Comparison of ENCODE assay signal across 10 mouse cellular contexts in the genomic region with DNA sequence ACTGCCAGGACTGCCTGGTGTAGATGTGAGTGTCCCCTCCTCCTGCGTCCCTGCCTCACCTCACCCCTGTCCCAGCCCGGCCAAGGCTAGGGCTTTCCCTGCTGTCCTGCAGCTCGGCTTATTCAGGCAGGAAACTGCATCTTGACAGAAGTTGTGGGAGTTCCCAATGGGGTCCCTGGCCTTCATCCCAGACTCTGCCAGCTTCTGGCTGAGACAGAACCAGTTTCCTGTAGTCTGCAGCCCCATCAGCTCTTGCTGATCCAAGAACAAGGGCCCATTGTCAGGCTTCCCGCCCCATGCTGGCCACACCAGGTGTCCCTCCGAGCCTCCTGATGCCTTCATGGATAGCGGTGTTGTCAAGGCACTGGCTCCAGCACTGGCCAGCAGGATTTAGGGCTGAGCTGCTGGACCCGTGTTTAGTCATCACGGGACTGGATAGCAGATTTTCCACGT. TPM values are rescaled to one million over a fixed set of nuclear protein-coding genes. Genes with fewer than 3 reads are reported as not detected.
DNase-seq lines count a peak whose midpoint lies in the region; ATAC-seq and TF ChIP-seq lines count a peak whose summit lies in the region.
"Had no signal": no experiment of that assay in that cellular context is flagged by ENCODE, and none has a peak within 500 bp of the region (broad histone marks: within the 10 kb centered on the region; RNA-seq: fewer than 3 reads in every experiment).

No protein-coding gene starts in this region.

- 8% methylated on average over 9 of the region's 9 CpGs for WGBS in embryonic facial prominence, embryonic 11.5 days
- WGBS in limb, embryonic 11.5 days: 33% methylated on average over 9 of the region's 9 CpGs

- no peak for TF ChIP-seq CTCF in brain, embryonic 14.5 days (IDR thresholded peaks at IDR 0.05; ENCODE audit: borderline replicate concordance, extremely low read depth, insufficient read depth, insufficient read length)

- no peak overlapping the region for H3K9ac ChIP-seq in embryonic facial prominence, embryonic 11.5 days (replicated peaks; ENCODE audit: low read length)
- no peak overlapping the region for H3K9ac ChIP-seq in limb, embryonic 11.5 days (ENCODE audit: low read length)

- peak; percentile 33 for DNase-seq in kidney, postnatal 14 days
- no peak for DNase-seq in kidney, adult 8-10 months
- peak; percentile 89 for DNase-seq in brain, embryonic 14.5 days (ENCODE audit: low read depth)
- DNase-seq in embryonic facial prominence, embryonic 11.5 days (ENCODE audit: low spot score): peak; percentile 30
- no peak for DNase-seq in limb, embryonic 11.5 days (ENCODE audit: low spot score)
- no peak for DNase-seq in spleen, postnatal 14 days (ENCODE audit: low spot score in 2 of 2)
- no peak for DNase-seq in adrenal gland, postnatal 14 days
- DNase-seq in ovary, adult 18-20 months (ENCODE audit: low spot score): no peak

- TF ChIP-seq POLR2A in brain, embryonic 14.5 days (IDR thresholded peaks at IDR 0.05; ENCODE audit: borderline replicate concordance, extremely low read depth, insufficient read depth, insufficient read length, poor library complexity, severe bottlenecking): no peak

- no peak for ATAC-seq in embryonic facial prominence, embryonic 11.5 days (replicated peaks; ENCODE audit: insufficient number of reproducible peaks, low FRiP score, low TSS enrichment, low read depth)
- ATAC-seq in limb, embryonic 11.5 days (ENCODE audit: insufficient number of reproducible peaks, low FRiP score, low TSS enrichment, low read depth): no peak

- H3K4me3 ChIP-seq in embryonic facial prominence, embryonic 11.5 days (ENCODE audit: low read depth, low read length): no peak overlapping the region
- H3K4me3 ChIP-seq in limb, embryonic 11.5 days (ENCODE audit: low read depth, low read length): 0 out of 2 replicates have a peak overlapping the region, but pooled peaks have one; percentile 3

- peaks cover 4% of the 10 kb centered on the region; the same call in 1 of the 2 replicates for H3K4me1 ChIP-seq in embryonic facial prominence, embryonic 11.5 days (ENCODE audit: control insufficient read depth, insufficient read depth, low read length)
- peaks cover 15% of the 10 kb centered on the region for H3K4me1 ChIP-seq in limb, embryonic 11.5 days (ENCODE audit: control insufficient read depth, insufficient read depth, low read length)

- H3K36me3 ChIP-seq in embryonic facial prominence, embryonic 11.5 days (replicated peaks; ENCODE audit: control insufficient read depth, insufficient read depth, low read depth, low read length): no peaks in the 10 kb centered on the region
- H3K36me3 ChIP-seq in limb, embryonic 11.5 days (ENCODE audit: control insufficient read depth, insufficient read depth, low read length): no peaks in the 10 kb centered on the region; the same call in none of the 2 replicates

- no peak overlapping the region for H3K27ac ChIP-seq in embryonic facial prominence, embryonic 11.5 days (replicated peaks; ENCODE audit: low read depth, low read length)
- 0 out of 2 replicates have a peak overlapping the region, but pooled peaks have one; percentile 8 for H3K27ac ChIP-seq in limb, embryonic 11.5 days (replicated peaks; ENCODE audit: low read depth, low read length)
- H3K27ac ChIP-seq: kidney, postnatal 0 days had no signal

- no peaks in the 10 kb centered on the region for H3K9me3 ChIP-seq in embryonic facial prominence, embryonic 11.5 days (replicated peaks; ENCODE audit: control insufficient read depth, low read length)
- H3K9me3 ChIP-seq in limb, embryonic 11.5 days (ENCODE audit: control insufficient read depth, low read length): no peaks in the 10 kb centered on the region

- no peak overlapping the region for H3K4me2 ChIP-seq in embryonic facial prominence, embryonic 11.5 days (ENCODE audit: low read depth, low read length)
- H3K4me2 ChIP-seq in limb, embryonic 11.5 days (ENCODE audit: low read depth, severe bottlenecking): peak overlapping the region; percentile 58

- no peaks in the 10 kb centered on the region for H3K27me3 ChIP-seq in embryonic facial prominence, embryonic 11.5 days (ENCODE audit: control insufficient read depth, insufficient read depth, low read length)
- peaks cover 10% of the 10 kb centered on the region; the same call in 1 of the 2 replicates for H3K27me3 ChIP-seq in limb, embryonic 11.5 days (ENCODE audit: control insufficient read depth, insufficient read depth, low read length)

RNA-seq across cellular contexts. Expression of a gene that starts 3.0 kb away (rescaled TPM):
- polyA plus RNA-seq in brain, embryonic 14.5 days (2012; rRNA removed): 31.5 and 37.5 TPM in 2 replicates
- polyA plus RNA-seq in embryonic facial prominence, embryonic 11.5 days (2014; fragmentation: Nextera tagmentation; extraction: Ambion mirVana): 11.5 and 15.6 TPM in 2 replicates
- 45.8 and 48.9 TPM in 2 replicates for polyA plus RNA-seq in limb, embryonic 11.5 days (2014; fragmentation: Nextera tagmentation; extraction: Ambion mirVana)
- 0.44 and 1.1 TPM in 2 replicates for total RNA-seq in adrenal gland, postnatal 14 days (2021)

RNA-seq across cellular contexts. Expression of a gene that starts 11.6 kb away (rescaled TPM):
- 75.6 and 105 TPM in 2 replicates for polyA plus RNA-seq in brain, embryonic 14.5 days (2012; rRNA removed)
- 98.2 and 107 TPM in 2 replicates for polyA plus RNA-seq in embryonic facial prominence, embryonic 11.5 days (2014; fragmentation: Nextera tagmentation; extraction: Ambion mirVana)
- 100 and 109 TPM in 2 replicates for polyA plus RNA-seq in limb, embryonic 11.5 days (2014; fragmentation: Nextera tagmentation; extraction: Ambion mirVana)
- total RNA-seq in adrenal gland, postnatal 14 days (2021): 46.0 and 50.1 TPM in 2 replicates

RNA-seq across cellular contexts. Expression of a gene that starts 19.5 kb away (rescaled TPM):
- polyA plus RNA-seq in brain, embryonic 14.5 days (2012; rRNA removed): 54.3 and 69.8 TPM in 2 replicates
- polyA plus RNA-seq in embryonic facial prominence, embryonic 11.5 days (2014; fragmentation: Nextera tagmentation; extraction: Ambion mirVana): 35.6 and 41.9 TPM in 2 replicates
- 35.6 and 36.7 TPM in 2 replicates for polyA plus RNA-seq in limb, embryonic 11.5 days (2014; fragmentation: Nextera tagmentation; extraction: Ambion mirVana)
- 19.5 and 21.7 TPM in 2 replicates for total RNA-seq in adrenal gland, postnatal 14 days (2021)

RNA-seq across cellular contexts. Expression of a gene that starts 41.9 kb away (rescaled TPM):
- 1.2 and 1.9 TPM in 2 replicates for polyA plus RNA-seq in brain, embryonic 14.5 days (2012; rRNA removed)
- polyA plus RNA-seq in embryonic facial prominence, embryonic 11.5 days (2014; fragmentation: Nextera tagmentation; extraction: Ambion mirVana): 0.25 and 0.59 TPM in 2 replicates
- 0.17 and 0.28 TPM in 2 replicates for polyA plus RNA-seq in limb, embryonic 11.5 days (2014; fragmentation: Nextera tagmentation; extraction: Ambion mirVana)
- 0.15 TPM in 1 of 2 replicates, not detected in the other for total RNA-seq in adrenal gland, postnatal 14 days (2021)
- total RNA-seq: MEL had no signal

Comparison
In these comparisons a context has a peak if more than half of its experiments do, and no peak if none do; other contexts are left out.
1. DNase-seq: peak in kidney, postnatal 14 days (single experiment), brain, embryonic 14.5 days (single experiment) and embryonic facial prominence, embryonic 11.5 days (single experiment); none in kidney, adult 8-10 months (0 of 2), limb, embryonic 11.5 days (single experiment), spleen, postnatal 14 days (0 of 2), adrenal gland, postnatal 14 days (single experiment) and ovary, adult 18-20 months (single experiment).